Mouse (Mus musculus): ENCODE measurements around the gene Rgs4.

The Rgs4 gene

GRCm38 (mm10) chr1:169747473-169747872 lies at the start of gene Rgs4:
TSS of gene Rgs4 (minus strand) at chr1:169747642.
- DNase-seq (ENCODE audit: low read depth) = no peak

- no peak for DNase-seq (ENCODE audit: low read depth)
These were observed 45.0 kb upstream of the Rgs4 start for GRCm38 (mm10) chr1:169792437-169792836.

GRCm38 (mm10) chr1:169785981-169786380 lies 38.5 kb upstream of the Rgs4 start:
- no peak for DNase-seq (ENCODE audit: low read depth)

GRCm38 (mm10) chr1:169776566-169776965 lies 29.1 kb upstream of the Rgs4 start:
- no peak for DNase-seq (ENCODE audit: low read depth)

- peak; percentile 46 for DNase-seq (ENCODE audit: low read depth)
These were observed 17.1 kb upstream of the Rgs4 start for GRCm38 (mm10) chr1:169764619-169764955.

GRCm38 (mm10) chr1:169763858-169764618 lies 16.6 kb upstream of the Rgs4 start:
- no peak for DNase-seq (ENCODE audit: low read depth)

GRCm38 (mm10) chr1:169762524-169762923 lies 15.1 kb upstream of the Rgs4 start:
- DNase-seq (ENCODE audit: low read depth) = no peak

- DNase-seq (ENCODE audit: low read depth) = no peak
These were observed 9.1 kb upstream of the Rgs4 start for GRCm38 (mm10) chr1:169756532-169756931.

GRCm38 (mm10) chr1:169752395-169752794 lies 5.0 kb upstream of the Rgs4 start:
- no peak for DNase-seq (ENCODE audit: low read depth)

GRCm38 (mm10) chr1:169748439-169748838 lies 997 bp upstream of the Rgs4 start:
- no peak for DNase-seq (ENCODE audit: low read depth)

GRCm38 (mm10) chr1:169747902-169748301 lies 460 bp upstream of the Rgs4 start:
- DNase-seq (ENCODE audit: low read depth) = no peak

- no peak for DNase-seq (ENCODE audit: low read depth)
These were observed 6.3 kb downstream of the Rgs4 start for GRCm38 (mm10) chr1:169741147-169741546.

GRCm38 (mm10) chr1:169737231-169737630 lies 10.2 kb downstream of the Rgs4 start:
- no peak for DNase-seq (ENCODE audit: low read depth)

- no peak for DNase-seq (ENCODE audit: low read depth)
These were observed 11.3 kb downstream of the Rgs4 start for GRCm38 (mm10) chr1:169736139-169736538.

- peak; percentile 53 for DNase-seq (ENCODE audit: low read depth)
These were observed 16.8 kb downstream of the Rgs4 start for GRCm38 (mm10) chr1:169730599-169731100.

- peak; percentile 50 for DNase-seq (ENCODE audit: low read depth)
These were observed 21.1 kb downstream of the Rgs4 start for GRCm38 (mm10) chr1:169726319-169726718.

- DNase-seq (ENCODE audit: low read depth) = no peak
These were observed 25.6 kb downstream of the Rgs4 start for GRCm38 (mm10) chr1:169721836-169722235.

GRCm38 (mm10) chr1:169704395-169705087 lies 42.9 kb downstream of the Rgs4 start:
- peak; percentile 44 for DNase-seq (ENCODE audit: low read depth)

GRCm38 (mm10) chr1:169699184-169699583 lies 48.3 kb downstream of the Rgs4 start:
- peak; percentile 73 for DNase-seq (ENCODE audit: low read depth)

GRCm38 (mm10) chr1:169697236-169697635 lies 50.2 kb downstream of the Rgs4 start:
- no peak for DNase-seq (ENCODE audit: low read depth)

GRCm38 (mm10) chr1:169695356-169695755 lies 52.1 kb downstream of the Rgs4 start:
- no peak for DNase-seq (ENCODE audit: low read depth)

- peak; percentile 33 for DNase-seq (ENCODE audit: low read depth)
These were observed 53.9 kb downstream of the Rgs4 start for GRCm38 (mm10) chr1:169693537-169693936.

- DNase-seq (ENCODE audit: low read depth) = no peak
These were observed 54.4 kb downstream of the Rgs4 start for GRCm38 (mm10) chr1:169693040-169693439.
